Mouse (Mus musculus): ENCODE data around the gene Kcnh1. TPM values are rescaled to one million over a fixed set of nuclear protein-coding genes. Genes with fewer than 3 reads are reported as not detected.
A peak's percentile ranks its signal among the peaks of the same experiment; 100 is the strongest.

The Kcnh1 gene
- total RNA-seq, 4 experiments from 2014 or later: 61.1 to 73.6 (median 64.3) TPM

DNA sequence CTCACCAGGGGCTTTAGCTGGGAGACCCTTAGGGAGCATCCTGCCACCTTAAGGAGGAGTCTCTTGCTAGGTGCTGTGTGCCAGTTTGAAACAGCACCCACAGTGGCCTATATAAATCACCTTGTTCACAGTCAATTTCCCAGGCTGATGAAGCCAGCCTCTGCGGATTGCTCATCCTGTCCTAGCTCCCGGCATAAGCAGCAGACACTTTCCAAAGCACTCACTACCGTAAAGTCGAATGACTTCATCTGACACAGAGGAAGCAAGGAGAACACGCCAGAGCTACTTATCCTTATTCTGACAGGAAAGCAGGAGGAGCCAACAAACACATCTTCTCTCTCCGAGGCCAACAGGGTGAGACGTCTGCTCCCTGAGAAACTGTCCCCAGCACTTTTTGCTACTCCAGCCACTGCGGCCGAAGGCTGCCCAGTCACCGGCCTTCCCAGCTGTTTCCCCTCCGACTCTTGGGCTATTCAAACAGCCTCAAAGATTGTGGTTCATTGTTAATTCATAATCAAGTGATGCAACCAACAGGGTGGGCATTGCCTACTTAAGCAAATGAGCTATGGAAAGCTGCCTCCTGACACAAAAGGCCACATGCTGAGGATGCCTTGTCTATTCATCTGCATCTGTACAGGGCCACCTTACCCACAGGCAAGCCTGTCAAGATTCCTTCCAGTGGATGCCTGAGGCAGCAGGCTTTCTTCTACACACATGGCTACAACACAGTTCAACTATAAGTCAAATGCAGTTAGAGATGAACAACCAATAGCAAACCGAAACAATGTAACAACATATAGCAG is 332.0 kb downstream of the Kcnh1 start:
- DNase-seq (ENCODE audit: low spot score in 2 of 2): no peak

DNA sequence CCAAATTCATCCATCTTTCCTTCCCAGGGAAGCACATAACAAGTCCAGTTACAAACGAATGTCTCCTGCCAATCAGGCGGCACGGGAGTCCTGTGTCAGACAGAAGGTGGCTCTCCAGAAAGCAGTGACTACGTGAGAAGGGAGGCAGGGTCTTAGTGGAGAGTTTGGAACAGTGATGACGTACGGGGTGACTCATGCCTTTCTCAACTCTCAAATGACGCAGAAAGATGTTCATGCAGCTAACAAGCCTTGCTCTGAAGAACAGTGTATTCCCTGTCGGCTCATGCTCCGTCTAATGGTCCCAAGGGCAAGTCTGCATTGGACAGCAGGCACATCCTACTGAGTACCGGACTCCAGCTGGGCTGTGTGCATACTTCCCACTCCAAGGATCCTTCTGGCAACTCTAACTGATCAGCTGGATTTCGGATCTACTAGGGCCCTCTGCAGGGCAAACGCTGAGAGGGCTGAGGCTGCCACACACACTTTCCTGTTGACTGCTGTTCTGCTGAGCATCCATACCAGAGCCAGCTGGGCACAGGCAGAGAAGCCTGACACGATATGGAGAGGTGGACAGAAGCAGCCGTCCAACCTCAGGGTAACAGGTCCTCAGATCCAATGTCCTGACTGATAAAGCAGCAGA is 335.3 kb downstream of the Kcnh1 start:
- peak in 1 of 2 experiments; percentile 26 for DNase-seq (ENCODE audit: low spot score in 2 of 2)

DNA sequence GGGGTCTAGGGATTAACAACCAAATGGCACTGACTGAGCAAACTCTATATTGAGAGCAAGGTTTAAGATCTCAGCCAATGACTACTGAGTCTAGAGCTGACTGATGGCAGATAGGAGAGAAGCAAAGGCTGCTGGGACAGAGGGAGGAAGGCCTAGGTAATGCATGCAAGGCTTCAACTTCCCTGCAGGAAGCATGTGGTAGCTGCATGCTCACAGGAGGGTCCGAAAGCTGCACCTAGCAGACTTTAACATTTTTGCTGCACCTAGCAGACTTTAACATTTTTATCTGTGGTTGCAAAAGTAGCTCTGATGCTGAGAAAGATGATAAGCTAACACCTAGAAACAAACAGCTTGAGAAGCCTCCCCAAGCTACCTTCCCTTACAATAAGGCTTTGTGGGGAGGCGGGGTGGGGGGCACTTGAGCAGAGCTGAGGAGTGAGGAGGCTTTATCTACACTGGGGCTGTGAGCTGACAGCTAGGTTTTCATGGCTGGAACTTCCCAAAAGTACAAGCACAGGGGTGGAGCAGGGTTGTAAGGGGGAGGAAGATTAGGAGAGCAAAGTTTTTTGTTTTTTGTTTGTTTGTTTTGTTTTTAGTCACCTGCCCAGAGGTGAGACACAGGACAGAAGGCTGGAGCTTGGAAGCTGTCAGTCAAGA is 341.0 kb downstream of the Kcnh1 start:
- no peak for DNase-seq (ENCODE audit: low spot score in 2 of 2)

DNA sequence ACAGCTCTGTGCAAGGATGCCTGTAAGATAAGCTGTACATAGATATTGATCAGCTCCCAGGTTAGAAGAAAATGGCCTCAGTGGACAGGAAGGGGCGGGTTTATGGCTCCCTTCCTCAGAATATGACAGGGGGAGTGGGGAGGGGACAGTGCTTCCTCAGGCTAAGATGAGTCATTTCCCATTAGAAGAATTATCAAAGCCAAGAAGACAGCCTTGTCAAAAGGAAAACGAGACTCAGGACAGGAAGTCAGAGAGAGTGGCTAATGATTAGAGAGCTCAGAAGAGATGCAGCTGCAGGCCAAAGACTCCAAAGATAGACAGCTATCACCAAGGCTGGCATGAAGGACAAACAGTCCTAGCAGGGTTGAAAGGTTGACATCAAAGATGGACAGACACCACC is 341.6 kb downstream of the Kcnh1 start:
- DNase-seq (ENCODE audit: low spot score in 2 of 2): no peak

DNA sequence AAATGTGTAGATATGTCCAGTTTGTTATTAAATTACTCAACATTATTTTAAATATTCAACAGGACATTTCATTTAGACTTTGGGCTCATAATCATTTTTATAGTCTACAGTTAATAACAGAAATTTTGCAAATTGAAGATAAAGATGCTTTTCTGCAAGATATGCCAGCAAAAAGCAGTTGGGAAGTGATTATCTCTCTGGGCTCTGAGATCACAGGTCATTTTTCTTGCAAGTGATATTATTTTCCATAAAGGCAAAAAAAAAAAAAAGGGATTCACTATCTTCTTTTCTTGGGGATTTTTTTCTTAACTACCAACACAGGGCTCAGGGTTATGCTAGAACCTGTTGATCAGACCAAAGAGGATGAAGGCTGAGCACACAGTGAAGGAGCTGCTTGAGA is 342.4 kb downstream of the Kcnh1 start:
- DNase-seq (ENCODE audit: low spot score in 2 of 2): no peak

DNA sequence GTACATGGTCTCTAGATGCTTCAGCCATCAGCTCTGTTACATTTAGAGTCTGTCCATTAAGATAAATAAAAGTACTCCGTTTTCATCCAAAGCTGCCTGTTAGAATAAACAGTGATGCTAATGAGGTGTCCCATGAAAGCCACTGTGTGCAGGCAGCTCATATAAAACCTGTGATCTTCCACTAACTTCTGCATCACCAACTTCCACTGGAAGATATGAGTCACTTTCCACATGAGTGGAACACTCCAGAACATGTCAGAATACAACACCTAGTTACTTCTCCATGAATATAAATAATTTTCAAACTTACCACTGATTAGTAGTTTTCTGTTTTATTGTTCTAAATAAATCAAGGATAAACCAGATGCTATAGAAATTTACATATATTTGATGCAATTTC is 345.9 kb downstream of the Kcnh1 start:
- no peak for DNase-seq (ENCODE audit: low spot score in 2 of 2)

DNA sequence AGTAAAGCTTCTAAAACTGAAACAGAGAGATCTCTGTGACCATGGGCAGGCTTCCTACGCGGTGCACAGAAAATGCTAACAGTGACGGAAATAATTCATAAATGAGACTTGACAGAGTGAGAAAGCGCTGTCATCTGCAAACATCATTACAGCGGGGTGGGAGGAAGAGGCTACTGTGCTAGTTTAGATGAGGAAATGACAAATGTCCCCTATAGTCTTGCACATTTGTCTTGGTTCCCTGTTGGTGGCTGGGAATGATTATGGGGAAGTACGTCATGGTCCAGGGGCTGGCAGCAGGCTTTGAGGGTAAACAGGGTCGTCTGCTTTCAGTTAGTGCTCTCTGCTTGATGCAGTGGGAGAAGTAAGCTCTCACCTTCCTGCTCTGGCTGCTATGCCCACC is 346.6 kb downstream of the Kcnh1 start:
- DNase-seq (ENCODE audit: low spot score in 2 of 2): no peak

DNA sequence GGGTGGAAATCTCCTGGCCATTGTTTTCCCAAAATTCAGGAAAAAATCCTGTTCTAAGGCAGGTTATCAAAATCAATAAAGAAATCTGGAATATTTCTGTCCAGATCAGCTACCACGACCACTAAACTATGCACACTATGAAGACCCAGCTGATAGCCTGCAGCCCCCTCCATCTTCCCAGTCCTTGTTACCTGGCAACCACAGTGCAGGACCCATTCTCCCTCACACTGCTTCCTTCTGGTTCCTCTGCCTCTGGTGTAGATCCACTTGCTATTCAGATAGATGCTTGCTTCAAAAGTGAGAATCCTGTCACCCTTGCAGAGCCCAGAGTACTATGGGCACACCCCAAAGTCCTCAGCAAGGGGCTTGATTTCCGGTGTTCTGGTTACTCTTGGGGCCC is 351.5 kb downstream of the Kcnh1 start:
- no peak for DNase-seq (ENCODE audit: low spot score in 2 of 2)

DNA sequence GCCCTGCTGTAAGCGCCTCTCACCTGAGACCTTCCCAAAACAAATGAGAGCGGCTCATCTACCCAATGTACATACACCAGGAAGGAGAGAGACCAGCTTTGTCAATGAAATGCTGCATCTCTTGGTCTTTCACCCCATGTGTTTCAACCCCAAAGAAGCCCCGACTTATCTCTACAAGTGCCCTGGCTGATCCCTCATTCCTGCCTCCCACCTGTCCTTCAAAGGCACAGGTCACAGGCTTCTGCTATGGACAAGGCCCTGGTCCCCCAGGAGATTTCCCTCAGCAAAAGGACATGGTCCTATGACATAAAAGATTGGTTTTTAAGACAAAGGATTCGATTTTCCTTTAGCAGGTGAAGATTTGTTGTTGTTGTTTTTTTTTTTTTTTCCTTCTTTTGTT is 353.1 kb downstream of the Kcnh1 start:
- no peak for DNase-seq (ENCODE audit: low spot score in 2 of 2)

DNA sequence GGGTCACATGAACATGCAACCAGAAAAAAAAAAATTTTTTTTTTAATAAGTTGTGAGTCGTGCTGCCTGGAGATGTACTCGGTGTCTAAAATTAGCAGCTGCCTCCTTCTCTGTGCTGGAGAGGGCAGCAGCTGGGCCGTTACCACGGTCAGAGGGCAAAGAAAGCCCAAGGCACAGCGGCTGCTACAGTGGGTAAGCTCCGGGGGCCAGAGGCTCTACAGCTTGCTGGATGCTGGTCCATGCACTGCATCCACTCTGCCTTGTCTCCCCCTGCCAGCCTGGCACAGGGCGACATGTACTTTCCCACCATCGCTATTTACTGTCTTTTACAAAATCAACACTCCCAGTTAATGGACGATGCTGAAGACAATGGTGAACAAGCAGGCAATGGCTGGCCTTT is 353.5 kb downstream of the Kcnh1 start:
- no peak for DNase-seq (ENCODE audit: low spot score in 2 of 2)

DNA sequence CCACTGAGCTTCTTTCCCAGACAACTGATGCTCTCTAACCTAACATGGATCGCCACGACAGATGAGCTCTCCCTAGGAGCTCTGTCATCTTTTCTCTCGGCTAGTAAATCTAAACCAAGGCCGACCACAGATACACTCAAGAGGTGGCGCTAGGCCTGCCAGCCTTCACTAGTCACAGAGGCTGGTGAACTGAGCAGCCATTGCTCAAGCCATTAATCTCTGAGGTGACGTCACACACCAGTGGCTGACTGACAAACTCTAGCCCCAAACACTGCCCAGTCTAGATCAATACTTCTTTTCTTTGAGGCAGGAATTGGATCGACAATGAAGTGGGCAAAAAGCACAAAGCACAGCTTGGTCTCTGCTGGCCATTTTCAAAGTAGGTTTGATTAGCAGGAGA is 354.3 kb downstream of the Kcnh1 start:
- no peak for DNase-seq (ENCODE audit: low spot score in 2 of 2)

DNA sequence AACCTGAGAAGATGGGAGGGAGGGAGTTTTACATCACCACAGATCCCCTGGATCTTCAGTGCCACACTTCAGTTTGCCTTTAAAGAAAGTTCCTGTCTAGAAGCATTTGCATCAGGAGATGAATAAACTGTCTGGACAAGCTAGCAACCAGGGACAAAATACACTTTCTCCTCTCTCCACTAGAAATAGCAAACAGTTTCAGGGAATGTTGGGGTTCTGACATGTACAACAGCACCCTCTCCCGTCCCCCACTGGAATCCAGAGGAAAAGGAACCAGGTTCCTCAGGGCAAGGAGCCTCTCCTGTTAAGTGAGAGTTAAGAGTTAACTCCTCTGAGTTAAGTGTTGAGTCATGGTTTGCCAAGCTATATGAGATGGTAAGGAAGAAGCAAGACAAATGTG is 356.3 kb downstream of the Kcnh1 start:
- DNase-seq (ENCODE audit: low spot score in 2 of 2): no peak

DNA sequence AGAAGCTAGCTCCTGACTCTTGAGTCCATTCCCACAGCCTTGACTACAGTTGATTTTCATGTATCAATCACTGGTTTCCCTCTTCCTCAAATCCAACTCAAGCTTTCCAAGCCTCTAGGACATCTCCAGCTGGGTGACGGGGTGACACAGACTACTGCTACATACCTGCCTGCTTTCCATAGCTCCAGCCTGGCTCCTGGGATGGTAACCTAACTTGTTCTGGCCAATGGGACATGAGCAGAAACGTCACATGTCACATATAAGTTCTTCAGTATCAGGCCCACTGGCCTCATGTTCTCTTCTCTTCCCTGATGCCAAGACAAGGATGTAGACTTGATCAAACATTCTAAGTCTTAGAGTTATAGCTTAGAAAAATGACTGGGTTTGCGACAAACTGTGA is 360.0 kb downstream of the Kcnh1 start:
- DNase-seq (ENCODE audit: low spot score in 2 of 2): no peak

DNA sequence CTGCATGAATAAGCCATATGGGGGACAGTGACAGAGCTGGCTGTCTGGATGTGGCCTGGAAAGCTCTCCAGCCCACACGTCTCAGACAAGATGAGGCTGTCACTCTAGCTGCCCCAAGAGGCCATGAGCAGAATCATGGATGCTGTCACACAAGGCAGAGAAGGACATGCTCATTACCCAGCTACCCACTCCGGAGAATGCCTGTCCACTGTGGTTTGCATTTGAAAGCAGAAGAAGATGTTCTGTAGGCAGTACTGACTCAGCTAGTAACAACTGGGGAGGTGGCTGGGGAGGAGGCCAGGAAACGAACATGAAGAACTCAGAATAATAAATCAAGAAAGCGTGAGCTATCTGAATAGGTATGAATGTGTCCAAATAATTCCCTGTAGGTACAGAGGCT is 364.9 kb downstream of the Kcnh1 start:
- DNase-seq (ENCODE audit: low spot score in 2 of 2): peak in 1 of 2 experiments; percentile 70

DNA sequence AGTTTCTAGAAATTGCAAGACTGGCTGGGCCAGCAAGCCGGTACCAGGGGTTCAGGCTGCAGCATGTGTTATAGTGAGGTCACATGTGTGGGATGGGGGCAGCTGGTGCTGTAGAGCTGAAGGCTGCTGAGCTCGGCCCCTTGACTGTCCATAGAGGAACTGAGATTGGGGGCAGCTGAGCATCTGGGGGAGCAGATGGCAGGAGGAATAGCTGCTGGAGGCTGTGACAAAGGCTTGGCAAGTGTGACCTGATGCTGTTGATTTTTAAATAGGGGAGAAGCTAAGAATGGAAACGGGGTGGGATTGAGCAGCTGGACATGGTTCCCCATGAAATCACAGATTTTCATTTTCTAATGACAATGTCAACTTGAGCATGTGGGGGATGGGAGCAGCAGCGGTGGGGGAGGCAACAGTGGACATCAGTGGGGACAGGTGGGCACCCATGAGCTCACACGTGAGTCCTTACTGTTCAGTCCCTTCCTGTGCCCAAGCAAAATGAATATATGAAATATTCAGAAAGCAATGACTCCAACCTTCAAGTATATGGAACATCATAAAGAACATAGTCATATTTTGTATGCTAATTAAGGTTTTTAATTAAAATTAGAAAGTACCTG is 367.5 kb downstream of the Kcnh1 start:
- DNase-seq (ENCODE audit: low spot score in 2 of 2): no peak

DNA sequence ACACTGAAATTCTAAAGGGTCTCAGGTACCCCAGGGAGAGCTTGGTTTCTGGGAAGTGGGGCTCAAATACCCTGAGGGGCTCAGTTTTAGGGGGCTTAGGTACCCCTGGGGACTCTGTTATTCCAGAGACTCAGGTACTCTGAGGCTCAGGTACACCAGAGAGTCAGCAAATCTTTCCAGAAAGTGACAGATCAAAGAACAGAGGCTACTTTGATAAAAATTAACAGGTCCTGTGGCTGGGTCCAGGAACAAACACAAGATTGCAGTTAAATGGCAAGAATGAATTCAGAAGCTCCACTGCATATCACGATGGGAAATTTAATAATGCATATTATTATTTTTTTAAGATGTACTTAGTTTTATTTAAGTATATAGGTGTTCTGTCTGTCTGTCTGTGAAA is 368.8 kb downstream of the Kcnh1 start:
- DNase-seq (ENCODE audit: low spot score in 2 of 2): no peak

Other genes with a start within 250 kb of the Kcnh1 start
- under 1 TPM; 0.09 to 0.42 (median 0.27) TPM for gene Rd3, start 213.4 kb upstream of the Kcnh1 start, total RNA-seq (2022)
- 1 to 10 TPM; 5.2 to 8.7 (median 6.4) TPM for gene Traf5, start 98.2 kb upstream of the Kcnh1 start, total RNA-seq (2022)
- gene Rcor3, start 52.7 kb upstream of the Kcnh1 start, total RNA-seq (2022): 10 to 100 TPM; 33.0 to 37.9 (median 34.3) TPM